Mouse (Mus musculus): ENCODE measurements around the gene Xrcc5. TPM values are rescaled to one million over a fixed set of nuclear protein-coding genes. Genes with fewer than 3 reads are reported as not detected.

The Xrcc5 gene
- polyA plus RNA-seq, 1 experiment from 2014 or later: 15.8 TPM

DNA sequence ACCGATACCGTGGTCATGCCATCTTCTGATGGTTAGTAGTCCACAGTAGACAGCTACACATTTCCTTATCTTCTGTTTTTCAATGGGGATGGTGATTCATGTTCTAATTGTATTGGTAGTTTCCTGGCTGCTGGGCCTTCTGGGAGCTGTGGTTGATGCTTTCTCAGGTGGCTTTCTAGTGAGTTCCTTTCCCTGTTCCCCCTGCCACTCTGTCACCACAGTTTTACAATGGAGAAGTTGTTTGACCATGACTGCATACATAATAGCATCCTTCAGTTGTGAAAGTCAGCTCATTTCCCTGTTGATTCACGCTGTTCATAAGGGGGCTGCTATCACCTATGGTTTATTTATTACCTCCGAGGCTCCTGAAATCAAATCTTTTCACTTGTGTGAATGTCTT, 53.6 kb downstream of the Xrcc5 start:
- 0 out of 2 replicates have a peak, but pooled peaks cover 18% of the 10 kb centered on the region for H3K36me3 ChIP-seq (replicated peaks)
- no peak overlapping the region for H3K4me3 ChIP-seq (replicated peaks)
- WGBS (ENCODE audit: insufficient replicate concordance): 71% methylated on average over 4 of the region's 4 CpGs
- no peak overlapping the region for H3K4me2 ChIP-seq
- ATAC-seq (ENCODE audit: insufficient read depth): no peak
- no peaks in the 10 kb centered on the region for H3K9me3 ChIP-seq (replicated peaks)
- H3K27ac ChIP-seq (replicated peaks): no peak overlapping the region
- H3K9ac ChIP-seq: no peak overlapping the region
- no peaks in the 10 kb centered on the region for H3K27me3 ChIP-seq
- H3K4me1 ChIP-seq (replicated peaks): no peaks in the 10 kb centered on the region

DNA sequence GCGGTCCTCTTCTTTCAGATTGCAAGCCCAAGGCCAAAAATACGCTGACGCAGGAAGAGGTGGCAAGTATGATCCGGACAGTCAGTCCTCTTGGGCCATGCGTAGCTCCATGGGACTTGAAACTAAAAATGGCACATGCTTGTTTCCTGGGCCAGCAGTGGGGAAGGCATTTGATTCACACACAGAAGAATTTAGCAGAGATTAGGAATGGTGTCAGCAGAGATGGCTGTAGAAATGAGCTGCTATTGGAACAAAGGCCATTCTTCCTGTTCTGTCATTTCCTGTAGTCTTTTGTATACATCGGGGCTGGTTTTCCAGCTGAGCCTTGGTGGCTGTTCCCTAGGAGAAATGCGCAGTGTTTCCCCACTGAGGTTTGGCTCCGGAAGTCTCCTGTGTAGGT, 57.4 kb downstream of the Xrcc5 start:
- no peak overlapping the region for H3K27ac ChIP-seq (replicated peaks)
- 0 out of 2 replicates have a peak, but pooled peaks cover 7% of the 10 kb centered on the region for H3K36me3 ChIP-seq (replicated peaks)
- no peak overlapping the region for H3K4me2 ChIP-seq
- no peak overlapping the region for H3K9ac ChIP-seq
- no peak overlapping the region for H3K4me3 ChIP-seq (replicated peaks)
- no peaks in the 10 kb centered on the region for H3K9me3 ChIP-seq (replicated peaks)
- no peaks in the 10 kb centered on the region for H3K27me3 ChIP-seq
- H3K4me1 ChIP-seq (replicated peaks): no peaks in the 10 kb centered on the region
- ATAC-seq (ENCODE audit: insufficient read depth): no peak
- 75% methylated on average over 8 of the region's 8 CpGs for WGBS (ENCODE audit: insufficient replicate concordance)

DNA sequence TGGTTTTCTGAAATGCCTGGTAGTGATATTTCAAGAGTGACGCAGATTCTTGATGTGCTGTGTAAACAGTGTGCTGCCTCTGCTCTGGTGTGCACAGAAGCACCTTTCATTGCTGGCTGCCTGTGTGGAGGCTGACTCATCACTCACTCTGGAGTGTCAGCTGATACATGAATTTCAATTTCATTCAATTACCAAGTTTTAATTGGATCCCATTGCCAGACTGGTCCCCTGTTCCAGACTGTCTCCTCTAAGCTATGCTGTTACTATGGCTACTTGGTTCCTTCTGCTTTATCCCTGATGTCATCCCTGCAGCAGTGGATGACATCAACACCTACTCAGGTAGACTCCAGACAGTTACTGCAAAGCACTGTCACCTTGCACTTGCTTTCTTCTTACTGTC, 65.3 kb downstream of the Xrcc5 start:
- no peak overlapping the region for H3K9ac ChIP-seq
- H3K36me3 ChIP-seq (replicated peaks): 0 out of 2 replicates have a peak, but pooled peaks cover 17% of the 10 kb centered on the region
- no peak overlapping the region for H3K4me3 ChIP-seq (replicated peaks)
- no peak for ATAC-seq (ENCODE audit: insufficient read depth)
- H3K9me3 ChIP-seq (replicated peaks): no peaks in the 10 kb centered on the region
- 57% methylated on average over 1 of the region's 1 CpGs for WGBS (ENCODE audit: insufficient replicate concordance)
- H3K4me2 ChIP-seq: no peak overlapping the region
- H3K4me1 ChIP-seq (replicated peaks): no peaks in the 10 kb centered on the region
- no peaks in the 10 kb centered on the region for H3K27me3 ChIP-seq
- H3K27ac ChIP-seq (replicated peaks): no peak overlapping the region

DNA sequence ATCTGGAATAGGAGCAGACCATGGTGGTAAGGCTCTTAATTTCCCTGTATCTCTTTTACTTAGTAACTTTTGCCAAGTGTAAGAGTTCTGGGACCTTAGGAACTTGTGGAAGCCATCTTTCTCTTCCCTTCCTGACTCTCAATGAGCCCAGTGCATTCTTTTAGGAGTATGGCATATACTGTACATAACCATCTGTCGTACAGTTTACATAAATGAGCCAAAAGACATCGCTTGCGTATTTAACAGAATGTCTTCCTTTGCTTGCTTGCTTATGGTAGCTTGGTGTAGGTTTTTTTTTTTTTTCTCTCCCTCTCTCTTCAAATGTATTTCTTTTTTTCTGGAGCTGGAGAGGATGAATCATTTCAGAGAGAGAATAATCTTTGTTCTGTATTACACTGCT, 65.7 kb downstream of the Xrcc5 start:
- Histone ChIP-seq H3K36me3 (replicated peaks) (0 out of 2 replicates have a peak, but pooled peaks cover 17% of the 10 kb centered on the region), H3K4me1 (replicated peaks) (no peaks in the 10 kb centered on the region), H3K4me3 (replicated peaks) (no peak overlapping the region), H3K27ac (replicated peaks) (no peak overlapping the region), H3K27me3 (no peaks in the 10 kb centered on the region), H3K9ac (no peak overlapping the region), H3K4me2 (no peak overlapping the region), H3K9me3 (replicated peaks) (no peaks in the 10 kb centered on the region)
- no peak for ATAC-seq (ENCODE audit: insufficient read depth)
- 84% methylated on average over 3 of the region's 3 CpGs for WGBS (ENCODE audit: insufficient replicate concordance)

DNA sequence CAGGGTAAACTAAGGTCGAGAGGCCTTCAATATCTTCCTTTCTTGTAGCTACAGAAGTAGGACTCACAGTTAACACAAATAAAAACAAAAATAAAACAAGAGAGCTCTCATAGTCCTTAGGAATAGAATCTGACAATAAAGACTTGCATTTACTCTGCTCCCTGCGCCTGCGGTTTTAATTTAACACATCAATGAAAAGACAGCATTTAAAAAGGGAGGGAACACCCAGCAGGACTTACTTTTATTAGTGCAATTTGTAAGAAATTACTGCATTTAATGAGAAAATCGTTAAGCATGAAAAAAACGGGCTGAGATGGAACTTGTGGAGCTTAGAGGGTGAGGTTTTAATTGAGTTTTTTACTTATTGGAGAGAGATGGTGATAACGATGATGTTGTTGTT, 66.4 kb downstream of the Xrcc5 start:
- no peak overlapping the region for H3K27ac ChIP-seq (replicated peaks)
- H3K9ac ChIP-seq: no peak overlapping the region
- H3K27me3 ChIP-seq: no peaks in the 10 kb centered on the region
- no peaks in the 10 kb centered on the region for H3K4me1 ChIP-seq (replicated peaks)
- H3K4me2 ChIP-seq: no peak overlapping the region
- H3K36me3 ChIP-seq (replicated peaks): 0 out of 2 replicates have a peak, but pooled peaks cover 17% of the 10 kb centered on the region
- no peaks in the 10 kb centered on the region for H3K9me3 ChIP-seq (replicated peaks)
- ATAC-seq (ENCODE audit: insufficient read depth): no peak
- H3K4me3 ChIP-seq (replicated peaks): no peak overlapping the region
- 66% methylated on average over 6 of the region's 6 CpGs for WGBS (ENCODE audit: insufficient replicate concordance)

DNA sequence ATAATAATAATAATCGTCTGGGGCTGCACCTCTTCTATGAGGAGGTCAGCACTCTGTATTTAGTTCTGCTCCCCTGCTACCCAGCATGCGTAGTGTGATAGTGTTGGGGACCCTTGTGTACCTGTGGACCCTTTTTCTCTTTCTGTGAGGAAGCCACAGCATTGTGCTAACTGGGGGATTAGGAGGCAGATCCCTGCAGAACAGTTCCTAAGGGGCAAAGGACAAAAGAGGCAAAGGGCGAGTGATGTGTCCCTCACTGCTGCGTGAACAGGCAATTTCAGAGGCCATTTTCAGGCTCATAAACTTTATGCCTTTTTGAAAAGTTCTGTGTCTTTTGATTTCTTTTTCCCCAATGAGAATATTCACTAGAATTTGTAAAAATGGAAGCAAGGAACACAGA, 66.8 kb downstream of the Xrcc5 start:
- Histone ChIP-seq H3K27me3 (no peaks in the 10 kb centered on the region), H3K9ac (no peak overlapping the region), H3K9me3 (replicated peaks) (no peaks in the 10 kb centered on the region), H3K27ac (replicated peaks) (no peak overlapping the region), H3K4me2 (no peak overlapping the region), H3K4me1 (replicated peaks) (no peaks in the 10 kb centered on the region), H3K36me3 (replicated peaks) (0 out of 2 replicates have a peak, but pooled peaks cover 17% of the 10 kb centered on the region), H3K4me3 (replicated peaks) (no peak overlapping the region)
- ATAC-seq (ENCODE audit: insufficient read depth): no peak
- 69% methylated on average over 4 of the region's 4 CpGs for WGBS (ENCODE audit: insufficient replicate concordance)

DNA sequence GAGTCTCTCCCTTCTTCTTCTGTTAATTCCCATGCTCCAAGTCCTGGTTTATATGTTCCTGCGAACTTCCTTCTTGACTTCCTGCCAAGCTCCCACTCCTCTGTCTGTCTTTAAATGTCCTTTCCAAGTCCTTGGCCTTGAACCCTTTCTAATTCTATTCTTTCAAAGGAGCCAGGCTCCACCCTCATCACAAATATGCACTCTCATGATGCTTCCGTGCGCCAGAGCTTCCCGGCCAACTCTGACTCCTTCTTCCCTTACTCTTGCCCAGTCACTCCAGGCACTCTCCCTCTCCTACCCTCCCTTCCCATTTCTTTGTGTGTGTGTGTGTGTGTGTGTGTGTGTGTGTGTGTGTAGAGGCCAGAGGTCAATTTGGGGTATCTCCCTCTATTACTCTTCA, 70.9 kb downstream of the Xrcc5 start:
- no peaks in the 10 kb centered on the region for H3K36me3 ChIP-seq (replicated peaks)
- 72% methylated on average over 4 of the region's 4 CpGs for WGBS (ENCODE audit: insufficient replicate concordance)
- ATAC-seq (ENCODE audit: insufficient read depth): no peak
- H3K9ac ChIP-seq: no peak overlapping the region
- H3K27me3 ChIP-seq: no peaks in the 10 kb centered on the region
- H3K4me3 ChIP-seq (replicated peaks): no peak overlapping the region
- no peaks in the 10 kb centered on the region for H3K9me3 ChIP-seq (replicated peaks)
- no peak overlapping the region for H3K4me2 ChIP-seq
- no peak overlapping the region for H3K27ac ChIP-seq (replicated peaks)
- H3K4me1 ChIP-seq (replicated peaks): no peaks in the 10 kb centered on the region

DNA sequence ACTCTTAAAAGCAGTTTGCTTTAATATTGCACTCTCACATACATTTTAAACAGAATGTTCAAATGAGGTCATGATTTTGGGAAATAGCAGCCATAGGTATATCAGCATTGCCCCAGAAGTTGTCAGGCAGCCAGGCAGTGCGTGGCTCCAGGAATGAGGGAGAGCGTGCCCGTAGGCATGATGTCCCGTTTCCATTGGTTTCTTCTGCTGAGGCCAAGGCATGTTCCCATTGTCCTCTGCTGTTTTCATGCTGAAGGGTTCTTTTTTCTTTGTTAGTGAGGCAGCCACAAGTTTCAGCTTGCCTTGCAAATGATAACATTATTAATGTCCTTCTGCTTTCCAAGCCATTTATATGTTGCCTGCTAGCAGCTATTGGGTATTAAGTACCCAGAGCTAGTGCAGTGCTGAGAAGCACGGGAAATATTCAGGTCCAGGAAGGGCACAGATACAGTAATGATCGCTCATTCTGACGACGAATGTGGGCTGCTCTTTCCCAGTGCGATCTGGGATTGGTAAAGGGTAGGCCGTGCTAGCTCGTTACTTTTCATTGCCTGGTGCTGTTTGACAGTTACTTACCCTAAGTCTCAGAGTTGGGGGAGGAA, 72.6 kb downstream of the Xrcc5 start:
- H3K4me3 ChIP-seq (replicated peaks): no peak overlapping the region
- no peak for ATAC-seq (ENCODE audit: insufficient read depth)
- H3K4me1 ChIP-seq (replicated peaks): no peaks in the 10 kb centered on the region
- H3K27me3 ChIP-seq: no peaks in the 10 kb centered on the region
- no peak overlapping the region for H3K9ac ChIP-seq
- WGBS (ENCODE audit: insufficient replicate concordance): 81% methylated on average over 11 of the region's 11 CpGs
- H3K36me3 ChIP-seq (replicated peaks): no peaks in the 10 kb centered on the region; the same call in 1 of the 2 replicates
- no peaks in the 10 kb centered on the region for H3K9me3 ChIP-seq (replicated peaks)
- no peak overlapping the region for H3K4me2 ChIP-seq
- no peak overlapping the region for H3K27ac ChIP-seq (replicated peaks)

DNA sequence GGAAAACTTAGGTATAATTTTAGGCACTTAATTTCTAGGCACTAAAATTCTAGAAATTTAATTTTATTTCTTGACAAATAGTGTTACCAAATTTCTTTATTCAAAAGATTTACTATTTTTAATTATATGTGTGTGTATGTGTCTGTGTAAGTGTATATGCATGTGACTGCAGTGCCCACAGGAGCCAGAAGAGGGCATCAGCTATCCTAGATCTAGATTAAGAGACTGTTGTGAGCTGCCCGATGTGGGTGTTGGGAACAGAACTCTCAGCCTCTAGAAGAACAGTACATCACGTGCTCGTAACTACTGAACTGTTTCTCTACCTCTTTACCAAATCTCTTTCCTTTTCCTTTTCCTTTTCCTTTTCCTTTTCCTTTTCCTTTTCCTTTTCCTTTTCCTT, 73.3 kb downstream of the Xrcc5 start:
- Histone ChIP-seq H3K4me3 (replicated peaks) (no peak overlapping the region), H3K9me3 (replicated peaks) (no peaks in the 10 kb centered on the region)
- ATAC-seq (ENCODE audit: insufficient read depth): no peak

DNA sequence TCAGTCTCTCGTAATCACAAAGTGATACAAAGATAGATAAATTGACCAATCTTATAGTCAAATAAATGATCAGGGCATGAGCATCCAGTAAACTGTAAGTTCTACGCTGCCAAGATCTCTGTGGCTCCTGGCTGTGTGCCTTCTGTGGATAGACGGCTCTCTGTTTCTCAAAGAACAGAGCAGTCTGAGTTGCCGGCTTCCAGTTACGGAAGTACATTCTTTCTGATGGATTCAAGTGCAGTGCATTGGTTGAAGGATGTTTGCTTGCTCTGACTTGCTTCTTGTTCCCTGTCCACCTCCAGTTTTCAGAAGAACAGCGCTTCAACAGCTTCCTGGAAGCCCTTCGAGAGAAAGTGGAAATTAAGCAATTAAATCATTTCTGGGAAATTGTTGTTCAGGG, 75.8 kb downstream of the Xrcc5 start:
- Histone ChIP-seq H3K9me3 (replicated peaks) (no peaks in the 10 kb centered on the region), H3K27me3 (no peaks in the 10 kb centered on the region), H3K36me3 (replicated peaks) (no peaks in the 10 kb centered on the region; the same call in none of the 2 replicates), H3K9ac (no peak overlapping the region), H3K27ac (replicated peaks) (no peak overlapping the region), H3K4me2 (no peak overlapping the region), H3K4me1 (replicated peaks) (no peaks in the 10 kb centered on the region), H3K4me3 (replicated peaks) (no peak overlapping the region)
- ATAC-seq (ENCODE audit: insufficient read depth): no peak
- WGBS (ENCODE audit: insufficient replicate concordance): 82% methylated on average over 7 of the region's 7 CpGs

More for the DNA sequence above, 73.3 kb downstream of the Xrcc5 start:
- Histone ChIP-seq H3K4me2 (no peak overlapping the region), H3K4me1 (replicated peaks) (no peaks in the 10 kb centered on the region), H3K36me3 (replicated peaks) (no peaks in the 10 kb centered on the region; the same call in none of the 2 replicates), H3K27ac (replicated peaks) (no peak overlapping the region), H3K27me3 (no peaks in the 10 kb centered on the region), H3K9ac (no peak overlapping the region)
- WGBS (ENCODE audit: insufficient replicate concordance): 84% methylated on average over 3 of the region's 3 CpGs

DNA sequence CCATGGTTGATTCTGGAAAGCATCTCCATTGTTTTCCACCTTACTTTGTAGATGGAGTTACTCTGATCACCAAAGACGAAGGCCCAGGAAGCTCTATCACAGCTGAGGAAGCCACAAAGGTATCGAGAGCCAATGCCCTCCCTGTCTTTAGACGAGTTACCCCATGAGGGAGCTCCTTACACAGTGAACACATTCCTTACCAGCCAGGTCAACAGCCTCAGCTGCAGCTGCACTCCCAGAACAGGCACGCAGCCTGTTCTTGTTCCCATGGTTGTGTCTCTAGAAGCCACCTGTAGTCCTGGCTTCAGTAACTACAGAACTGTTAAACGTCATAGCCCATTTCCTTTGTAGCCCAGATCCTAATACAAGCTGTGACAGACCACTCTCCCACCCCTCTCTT, 76.4 kb downstream of the Xrcc5 start:
- no peaks in the 10 kb centered on the region for H3K9me3 ChIP-seq (replicated peaks)
- ATAC-seq (ENCODE audit: insufficient read depth): no peak
- H3K9ac ChIP-seq: no peak overlapping the region
- no peak overlapping the region for H3K4me2 ChIP-seq
- WGBS (ENCODE audit: insufficient replicate concordance): 71% methylated on average over 5 of the region's 5 CpGs
- no peaks in the 10 kb centered on the region for H3K4me1 ChIP-seq (replicated peaks)
- no peak overlapping the region for H3K27ac ChIP-seq (replicated peaks)
- H3K4me3 ChIP-seq (replicated peaks): no peak overlapping the region
- H3K27me3 ChIP-seq: no peaks in the 10 kb centered on the region
- H3K36me3 ChIP-seq (replicated peaks): no peaks in the 10 kb centered on the region; the same call in none of the 2 replicates

DNA sequence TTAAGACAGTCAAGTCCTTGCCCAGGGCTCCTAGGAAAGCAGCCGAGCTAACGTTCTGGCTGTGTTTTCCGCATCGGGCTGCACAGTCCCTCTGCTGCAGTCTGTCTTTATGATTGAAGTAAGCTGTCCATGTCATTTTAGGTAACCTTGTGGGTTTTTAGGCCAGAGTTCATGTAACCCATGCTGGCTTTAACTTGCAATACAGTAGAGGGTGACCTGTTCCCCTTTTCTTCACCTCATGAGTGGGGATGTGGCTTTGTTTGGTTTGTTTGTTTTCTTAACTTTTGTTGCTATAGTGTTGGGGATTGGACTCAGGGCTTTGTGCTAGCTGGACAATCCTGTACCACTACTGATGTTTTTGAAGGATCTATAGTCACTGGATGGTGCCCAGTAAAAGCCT, 83.2 kb downstream of the Xrcc5 start:
- Histone ChIP-seq H3K9me3 (replicated peaks) (no peaks in the 10 kb centered on the region), H3K36me3 (replicated peaks) (no peaks in the 10 kb centered on the region; the same call in 1 of the 2 replicates), H3K9ac (no peak overlapping the region), H3K4me3 (replicated peaks) (no peak overlapping the region), H3K27me3 (no peaks in the 10 kb centered on the region), H3K4me2 (no peak overlapping the region), H3K27ac (replicated peaks) (no peak overlapping the region), H3K4me1 (replicated peaks) (no peaks in the 10 kb centered on the region)
- no peak for ATAC-seq (ENCODE audit: insufficient read depth)
- WGBS (ENCODE audit: insufficient replicate concordance): 83% methylated on average over 4 of the region's 4 CpGs
